ENCODE assay signal across 8 mouse cellular contexts in genomic region chr17:86168231-86168981, GRCm38 (mm10). TPM values are rescaled to one million over a fixed set of nuclear protein-coding genes. Genes with fewer than 3 reads are reported as not detected.
DNase-seq lines count a peak whose midpoint lies in the region; ATAC-seq lines count a peak whose summit lies in the region.

No protein-coding gene starts in this region.

- peak overlapping the region; percentile 94 for H3K27ac ChIP-seq in hindbrain, embryonic 15.5 days (replicated peaks)
- peak overlapping the region; percentile 98; the same call in 1 of the 2 replicates for H3K27ac ChIP-seq in limb, embryonic 13.5 days
- H3K27ac ChIP-seq in midbrain, embryonic 13.5 days: peak overlapping the region; percentile 82
- peak overlapping the region; percentile 98 for H3K27ac ChIP-seq in stomach, embryonic 16.5 days (ENCODE audit: low read length)

- under 1% methylated on average over 64 of the region's 64 CpGs for WGBS in hindbrain, embryonic 15.5 days
- WGBS in limb, embryonic 13.5 days: under 1% methylated on average over 63 of the region's 64 CpGs
- under 1% methylated on average over 64 of the region's 64 CpGs for WGBS in midbrain, embryonic 13.5 days
- under 1% methylated on average over 64 of the region's 64 CpGs for WGBS in stomach, embryonic 16.5 days

- no peaks in the 10 kb centered on the region for H3K36me3 ChIP-seq in hindbrain, embryonic 15.5 days
- peaks cover 7% of the 10 kb centered on the region for H3K36me3 ChIP-seq in limb, embryonic 13.5 days
- peaks cover 5% of the 10 kb centered on the region; the same call in 1 of the 2 replicates for H3K36me3 ChIP-seq in midbrain, embryonic 13.5 days
- no peaks in the 10 kb centered on the region for H3K36me3 ChIP-seq in stomach, embryonic 16.5 days (ENCODE audit: control insufficient read depth, insufficient read depth, low read length)

- peaks cover 50% of the 10 kb centered on the region for H3K4me1 ChIP-seq in hindbrain, embryonic 15.5 days (replicated peaks)
- H3K4me1 ChIP-seq in limb, embryonic 13.5 days: peaks cover 42% of the 10 kb centered on the region
- H3K4me1 ChIP-seq in midbrain, embryonic 13.5 days (replicated peaks): peaks cover 45% of the 10 kb centered on the region
- peaks cover 20% of the 10 kb centered on the region for H3K4me1 ChIP-seq in stomach, embryonic 16.5 days (ENCODE audit: control insufficient read depth, insufficient read depth, low read length)

- H3K9ac ChIP-seq in hindbrain, embryonic 15.5 days: peak overlapping the region; percentile 75
- H3K9ac ChIP-seq in limb, embryonic 13.5 days: peak overlapping the region; percentile 87
- H3K9ac ChIP-seq in midbrain, embryonic 13.5 days (replicated peaks): peak overlapping the region; percentile 83
- peak overlapping the region; percentile 93 for H3K9ac ChIP-seq in stomach, embryonic 16.5 days (ENCODE audit: low read length)

- peak overlapping the region; percentile 91 for H3K4me3 ChIP-seq in hindbrain, embryonic 15.5 days
- H3K4me3 ChIP-seq in limb, embryonic 13.5 days: peak overlapping the region; percentile 75
- peak overlapping the region; percentile 72 for H3K4me3 ChIP-seq in midbrain, embryonic 13.5 days (replicated peaks)
- peak overlapping the region; percentile 83 for H3K4me3 ChIP-seq in stomach, embryonic 16.5 days (replicated peaks; ENCODE audit: low read length)

- ATAC-seq in hindbrain, embryonic 15.5 days (ENCODE audit: low FRiP score, low read depth): no peak
- ATAC-seq in limb, embryonic 13.5 days (ENCODE audit: low FRiP score, low read depth): no peak
- peak; percentile 7 for ATAC-seq in midbrain, embryonic 13.5 days
- no peak for ATAC-seq in stomach, embryonic 16.5 days (ENCODE audit: insufficient read depth, low FRiP score)

- DNase-seq in layer of hippocampus, adult 11-12 months (ENCODE audit: low spot score): peak; percentile 29
- no peak for DNase-seq in layer of hippocampus, adult 8-10 months (ENCODE audit: low spot score in 2 of 2)
- peak; percentile 57 for DNase-seq in cerebellum, adult 8-10 months
- DNase-seq in frontal cortex, postnatal 36 days (ENCODE audit: low spot score in 2 of 2): peak; percentile 51 to 53

- H3K4me2 ChIP-seq in hindbrain, embryonic 15.5 days: peak overlapping the region; percentile 99
- peak overlapping the region; percentile 95 for H3K4me2 ChIP-seq in limb, embryonic 13.5 days (replicated peaks)
- peak overlapping the region; percentile 91 for H3K4me2 ChIP-seq in midbrain, embryonic 13.5 days (replicated peaks)
- H3K4me2 ChIP-seq in stomach, embryonic 16.5 days (ENCODE audit: low read depth, low read length): peak overlapping the region; percentile 97

- no peaks in the 10 kb centered on the region for H3K9me3 ChIP-seq in hindbrain, embryonic 15.5 days
- H3K9me3 ChIP-seq in limb, embryonic 13.5 days: no peaks in the 10 kb centered on the region
- no peaks in the 10 kb centered on the region for H3K9me3 ChIP-seq in midbrain, embryonic 13.5 days
- no peaks in the 10 kb centered on the region for H3K9me3 ChIP-seq in stomach, embryonic 16.5 days (replicated peaks; ENCODE audit: control insufficient read depth, low read length)

- H3K27me3 ChIP-seq in hindbrain, embryonic 15.5 days: 0 out of 2 replicates have a peak, but pooled peaks cover 4% of the 10 kb centered on the region
- H3K27me3 ChIP-seq in limb, embryonic 13.5 days: no peaks in the 10 kb centered on the region
- H3K27me3 ChIP-seq in midbrain, embryonic 13.5 days: peaks cover 34% of the 10 kb centered on the region
- H3K27me3 ChIP-seq in stomach, embryonic 16.5 days (ENCODE audit: control insufficient read depth, insufficient read depth, low read length): no peaks in the 10 kb centered on the region; the same call in 1 of the 2 replicates

RNA-seq across cellular contexts. Expression of gene Prkce, which starts 0.8 kb away (rescaled TPM):
- 100 to 1,000 TPM; 343 to 388 (median 379) TPM for total RNA-seq in layer of hippocampus, adult 8-10 months (2022)
- polyA plus RNA-seq in hindbrain, embryonic 15.5 days (2015; fragmentation: Nextera tagmentation; extraction: Ambion mirVana): 37.7 and 45.7 TPM in 2 replicates
- 6.2 and 6.7 TPM in 2 replicates for polyA plus RNA-seq in limb, embryonic 13.5 days (2015; fragmentation: Nextera tagmentation; extraction: Ambion mirVana)
- 9.7 and 11.8 TPM in 2 replicates for polyA plus RNA-seq in midbrain, embryonic 13.5 days (2015; fragmentation: Nextera tagmentation; extraction: Ambion mirVana)
- 4.0 and 4.4 TPM in 2 replicates for polyA plus RNA-seq in stomach, embryonic 16.5 days (2015; fragmentation: Nextera tagmentation; extraction: Ambion mirVana)

RNA-seq across cellular contexts. Expression of gene Srbd1, which starts 23.4 kb away (rescaled TPM):
- 10 to 100 TPM; 14.6 to 18.9 (median 15.8) TPM for total RNA-seq in layer of hippocampus, adult 8-10 months (2022)
- polyA plus RNA-seq in hindbrain, embryonic 15.5 days (2015; fragmentation: Nextera tagmentation; extraction: Ambion mirVana): 14.7 and 14.8 TPM in 2 replicates
- polyA plus RNA-seq in limb, embryonic 13.5 days (2015; fragmentation: Nextera tagmentation; extraction: Ambion mirVana): 17.6 and 19.7 TPM in 2 replicates
- polyA plus RNA-seq in midbrain, embryonic 13.5 days (2015; fragmentation: Nextera tagmentation; extraction: Ambion mirVana): 17.7 and 18.8 TPM in 2 replicates
- 14.0 and 14.3 TPM in 2 replicates for polyA plus RNA-seq in stomach, embryonic 16.5 days (2015; fragmentation: Nextera tagmentation; extraction: Ambion mirVana)

Comparison
In these comparisons a context has a peak if more than half of its experiments do, and no peak if none do; other contexts are left out.
1. DNase-seq: peak in layer of hippocampus, adult 11-12 months (single experiment), cerebellum, adult 8-10 months (single experiment) and frontal cortex, postnatal 36 days (2 of 2); none in layer of hippocampus, adult 8-10 months (0 of 2).
2. Peak in every context shown above with its lines, with median percentiles within 50 percentile points of each other: H3K27ac ChIP-seq, H3K4me2 ChIP-seq, H3K4me3 ChIP-seq and H3K9ac ChIP-seq.